Mouse (Mus musculus): ENCODE measurements around the gene 1700019N19Rik. TPM values are rescaled to one million over a fixed set of nuclear protein-coding genes. Genes with fewer than 3 reads are reported as not detected.

1700019N19Rik gene
- total RNA-seq, 2 experiments from 2014 or later, result 0.37 TPM; not detected in 1

Other genes with a start within 250 kb of the 1700019N19Rik start
- 1 to 10 TPM; 2.1 to 3.2 TPM for gene Pnlip, start 142.0 kb downstream of the 1700019N19Rik start, total RNA-seq (2021)
- gene Pnliprp1, start 65.6 kb downstream of the 1700019N19Rik start, total RNA-seq (2021), result not detected
- under 1 TPM in 1 of 2 experiments, not detected in 1; 0.20 TPM for gene Pnliprp2, start 34.7 kb downstream of the 1700019N19Rik start, total RNA-seq (2021)
- gene Eno4, start 149.0 kb upstream of the 1700019N19Rik start, total RNA-seq (2021), result 1 to 10 TPM; 1.2 to 1.8 TPM
- gene Hspa12a, start 149.2 kb upstream of the 1700019N19Rik start, total RNA-seq (2021), result 100 to 1,000 TPM; 232 to 243 TPM

All from layer of hippocampus, postnatal 10 days (tissue).